Mouse (Mus musculus) stomach, embryonic 14.5 days (tissue): ENCODE data around the gene Ptprc. TPM values are rescaled to one million over a fixed set of nuclear protein-coding genes. Genes with fewer than 3 reads are reported as not detected.

Source experiments
- ATAC-seq: fragments of 200-750 bp; cut with Nextera tagmentation; 2 replicates; pipeline ENCODE4 v1.8.0; 2017; ENCODE audit warnings: low read depth, moderate TSS enrichment; ENCODE audit not compliant: insufficient number of reproducible peaks, insufficient read depth, low FRiP score
- H3K27ac ChIP-seq: fragments of 300-500 bp; sonication (generic); 2 replicates; pipeline ENCODE4 v1.5.1; 2014; ENCODE audit warnings: mild to moderate bottlenecking, low read length, moderate library complexity, mixed read lengths
- H3K27me3 ChIP-seq: fragments of 300-500 bp; sonication (generic); 2 replicates; pipeline ENCODE4 v1.6.1; 2014; ENCODE audit warnings: low read length, control low read depth, mixed read lengths; ENCODE audit not compliant: control insufficient read depth, insufficient read depth
- H3K36me3 ChIP-seq: fragments of 300-500 bp; sonication (generic); 2 replicates; pipeline ENCODE4 v1.6.1; 2014; ENCODE audit warnings: mild to moderate bottlenecking, control low read depth, low read length, moderate library complexity, mixed read lengths; ENCODE audit not compliant: control insufficient read depth, insufficient read depth
- H3K4me1 ChIP-seq: fragments of 300-500 bp; sonication (generic); 2 replicates; pipeline ENCODE4 v1.6.1; 2014; ENCODE audit warnings: low read length, control low read depth, mixed read lengths; ENCODE audit not compliant: control insufficient read depth, insufficient read depth
- H3K4me2 ChIP-seq: fragments of 300-500 bp; sonication (generic); replicated peaks from 2 replicates; pipeline ENCODE4 v1.6.1; 2014; ENCODE audit warnings: low read depth, low read length, control low read depth
- H3K4me3 ChIP-seq: fragments of 300-500 bp; sonication (generic); 2 replicates; pipeline ENCODE4 v1.5.1; 2014; ENCODE audit warnings: low read depth, low read length, control low read depth
- H3K9ac ChIP-seq: fragments of 300-500 bp; sonication (generic); replicated peaks from 2 replicates; pipeline ENCODE4 v1.6.1; 2014; ENCODE audit warnings: low read depth, mild to moderate bottlenecking, control low read depth, low read length, moderate library complexity, mixed read lengths
- H3K9me3 ChIP-seq: fragments of 300-500 bp; sonication (generic); 2 replicates; pipeline ENCODE4 v1.6.1; 2016; ENCODE audit warnings: low read depth, low read length, control low read depth; ENCODE audit not compliant: control insufficient read depth
- WGBS: fragments of 180-500 bp; shearing (Covaris S2); extraction: QIAGEN DNeasy Blood & Tissue Kit; methylation state at CpG from one replicate; pipeline ENCODE4 v1.1.7; 2014; 5-methylcytosine and 5-hydroxymethylcytosine counted together
- polyA plus RNA-seq: library from polyadenylated mRNA; unstranded; fragments of >200 nt; fragmentation: Nextera tagmentation; extraction: Ambion mirVana; gene quantifications from 2 replicates; pipeline ENCODE4 v1.2.1, GENCODE M21; 2014

Ptprc gene
- polyA plus RNA-seq, 1 experiment from 2014 or later = 4.6 TPM

DNA sequence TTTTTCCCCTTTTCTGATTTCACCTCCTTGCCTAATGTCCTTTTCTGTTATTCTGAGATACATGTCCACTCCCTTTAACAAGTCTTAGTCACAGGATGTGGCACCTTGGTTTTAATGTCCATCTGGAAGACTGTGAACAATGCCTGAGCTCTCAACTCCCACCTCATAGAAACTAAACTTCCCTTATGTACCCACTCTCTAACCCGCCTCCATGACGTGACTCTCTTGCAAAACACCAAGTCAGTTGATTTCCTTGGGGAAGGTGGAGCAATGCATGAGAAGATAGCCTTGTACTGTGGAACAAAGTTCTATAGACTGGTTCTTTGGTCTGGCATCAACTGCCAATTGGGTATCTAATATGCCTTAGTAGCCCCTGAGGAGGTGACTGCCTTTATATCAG, 16.6 kb downstream of the Ptprc start:
- H3K36me3 ChIP-seq = no peaks in the 10 kb centered on the region
- WGBS = 81% methylated on average over 2 of the region's 2 CpGs
- ATAC-seq = no peak

GRCm38 (mm10) chr1:138158236-138158635, 17.3 kb downstream of the Ptprc start:
- no peak for ATAC-seq
- Histone ChIP-seq H3K4me2 (no peak overlapping the region), H3K36me3 (no peaks in the 10 kb centered on the region), H3K9me3 (no peaks in the 10 kb centered on the region), H3K27ac (no peak overlapping the region), H3K27me3 (no peaks in the 10 kb centered on the region), H3K4me3 (no peak overlapping the region), H3K4me1 (no peaks in the 10 kb centered on the region), H3K9ac (no peak overlapping the region)
- WGBS = 79% methylated on average over 3 of the region's 3 CpGs

More for the DNA sequence above, 16.6 kb downstream of the Ptprc start:
- H3K9ac ChIP-seq = no peak overlapping the region
- H3K27ac ChIP-seq = no peak overlapping the region
- no peaks in the 10 kb centered on the region for H3K27me3 ChIP-seq
- H3K9me3 ChIP-seq = no peaks in the 10 kb centered on the region
- no peak overlapping the region for H3K4me2 ChIP-seq
- H3K4me1 ChIP-seq = no peaks in the 10 kb centered on the region
- no peak overlapping the region for H3K4me3 ChIP-seq

GRCm38 (mm10) chr1:138157709-138158108, 17.8 kb downstream of the Ptprc start:
- Histone ChIP-seq H3K27ac (no peak overlapping the region), H3K4me2 (no peak overlapping the region), H3K4me1 (no peaks in the 10 kb centered on the region), H3K9ac (no peak overlapping the region), H3K4me3 (no peak overlapping the region), H3K27me3 (no peaks in the 10 kb centered on the region), H3K36me3 (no peaks in the 10 kb centered on the region), H3K9me3 (no peaks in the 10 kb centered on the region)
- 65% methylated on average over 2 of the region's 2 CpGs for WGBS
- no peak for ATAC-seq

DNA sequence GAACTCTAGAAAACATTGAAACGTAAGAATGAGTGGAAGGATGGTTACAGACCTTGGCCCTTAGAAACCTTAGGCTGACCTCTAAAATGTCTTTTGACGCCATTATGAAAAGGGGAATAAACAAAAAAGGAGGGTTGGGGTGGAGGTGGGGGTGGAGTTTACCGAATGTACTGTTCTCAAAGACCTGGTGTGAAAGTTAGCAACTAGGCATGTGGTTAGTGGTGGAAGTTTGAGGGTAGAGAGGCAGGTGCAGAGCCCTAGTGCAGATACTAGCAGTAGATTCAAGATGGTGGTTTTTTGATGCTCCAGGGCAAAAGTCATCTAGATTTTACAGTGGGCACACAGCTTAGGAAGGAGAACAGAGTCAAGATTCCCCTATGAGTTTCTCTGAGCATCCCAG, 18.5 kb downstream of the Ptprc start:
- H3K9me3 ChIP-seq = no peaks in the 10 kb centered on the region
- H3K27ac ChIP-seq = no peak overlapping the region
- ATAC-seq = no peak
- 70% methylated on average over 3 of the region's 3 CpGs for WGBS
- no peak overlapping the region for H3K4me2 ChIP-seq
- no peaks in the 10 kb centered on the region for H3K4me1 ChIP-seq
- H3K9ac ChIP-seq = no peak overlapping the region
- no peaks in the 10 kb centered on the region for H3K36me3 ChIP-seq
- H3K4me3 ChIP-seq = no peak overlapping the region
- no peaks in the 10 kb centered on the region for H3K27me3 ChIP-seq

GRCm38 (mm10) chr1:138154185-138154785, 21.2 kb downstream of the Ptprc start:
- ATAC-seq = no peak
- 50% methylated on average over 1 of the region's 1 CpGs for WGBS
- H3K9ac ChIP-seq = no peak overlapping the region

DNA sequence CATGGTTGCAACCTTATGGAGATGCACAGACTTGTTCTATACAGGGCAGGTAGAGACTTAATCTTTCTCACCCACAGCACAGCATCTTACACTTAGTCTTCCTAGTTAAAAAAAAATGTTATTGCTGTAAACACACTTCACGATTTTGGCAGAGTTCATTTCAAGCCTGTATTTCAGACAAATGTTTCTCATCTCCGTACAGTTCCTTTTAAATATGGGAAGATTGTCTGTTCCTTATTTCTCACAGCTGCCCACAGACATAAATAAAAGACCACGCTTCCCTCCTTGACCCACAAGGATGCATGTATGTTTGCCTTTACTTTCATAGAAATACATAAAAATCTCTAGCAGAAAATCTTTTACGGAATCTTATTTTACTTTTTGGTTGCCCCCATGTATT, 22.4 kb downstream of the Ptprc start:
- ATAC-seq = no peak
- 67% methylated on average over 4 of the region's 4 CpGs for WGBS
- H3K9me3 ChIP-seq = no peaks in the 10 kb centered on the region

More at GRCm38 (mm10) chr1:138154185-138154785, 21.2 kb downstream of the Ptprc start:
- H3K4me3 ChIP-seq = no peak overlapping the region
- H3K36me3 ChIP-seq = no peaks in the 10 kb centered on the region
- H3K4me1 ChIP-seq = no peaks in the 10 kb centered on the region
- no peak overlapping the region for H3K4me2 ChIP-seq
- H3K27ac ChIP-seq = no peak overlapping the region
- no peaks in the 10 kb centered on the region for H3K27me3 ChIP-seq
- H3K9me3 ChIP-seq = no peaks in the 10 kb centered on the region

GRCm38 (mm10) chr1:138148844-138149243, 26.7 kb downstream of the Ptprc start:
- H3K4me1 ChIP-seq = no peaks in the 10 kb centered on the region
- H3K9me3 ChIP-seq = no peaks in the 10 kb centered on the region
- H3K4me2 ChIP-seq = no peak overlapping the region
- no peak overlapping the region for H3K9ac ChIP-seq
- H3K27ac ChIP-seq = no peak overlapping the region
- WGBS = 65% methylated on average over 4 of the region's 4 CpGs
- no peaks in the 10 kb centered on the region for H3K27me3 ChIP-seq
- no peak overlapping the region for H3K4me3 ChIP-seq
- no peaks in the 10 kb centered on the region for H3K36me3 ChIP-seq
- ATAC-seq = no peak

More for the DNA sequence above, 22.4 kb downstream of the Ptprc start:
- no peaks in the 10 kb centered on the region for H3K4me1 ChIP-seq
- no peak overlapping the region for H3K4me2 ChIP-seq
- no peak overlapping the region for H3K27ac ChIP-seq
- no peaks in the 10 kb centered on the region for H3K27me3 ChIP-seq
- H3K36me3 ChIP-seq = no peaks in the 10 kb centered on the region
- H3K4me3 ChIP-seq = no peak overlapping the region
- H3K9ac ChIP-seq = no peak overlapping the region

DNA sequence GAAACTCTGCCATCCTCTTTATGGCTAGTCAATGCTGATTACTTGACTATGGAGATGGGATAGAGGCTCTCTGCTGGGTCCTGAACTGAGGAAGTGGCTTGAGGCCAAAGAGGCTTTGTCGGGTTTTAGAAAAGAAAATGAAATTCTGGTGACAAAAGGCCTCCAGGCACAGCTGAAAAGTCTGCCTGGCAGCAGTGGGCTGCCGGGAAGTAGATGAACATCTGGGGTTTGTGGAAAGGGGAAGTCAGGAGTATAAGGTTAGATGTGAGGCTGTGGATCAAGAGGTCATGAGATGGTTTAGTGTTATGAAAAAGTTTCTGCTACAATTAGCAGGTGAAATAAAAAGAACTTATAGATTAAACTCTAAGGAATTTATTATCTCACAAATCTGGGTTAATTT, 29.9 kb downstream of the Ptprc start:
- Histone ChIP-seq H3K9me3 (no peaks in the 10 kb centered on the region), H3K27me3 (no peaks in the 10 kb centered on the region), H3K4me3 (no peak overlapping the region), H3K27ac (no peak overlapping the region), H3K4me2 (no peak overlapping the region), H3K36me3 (no peaks in the 10 kb centered on the region), H3K9ac (no peak overlapping the region), H3K4me1 (no peaks in the 10 kb centered on the region)
- no peak for ATAC-seq
- 58% methylated on average over 2 of the region's 2 CpGs for WGBS

DNA sequence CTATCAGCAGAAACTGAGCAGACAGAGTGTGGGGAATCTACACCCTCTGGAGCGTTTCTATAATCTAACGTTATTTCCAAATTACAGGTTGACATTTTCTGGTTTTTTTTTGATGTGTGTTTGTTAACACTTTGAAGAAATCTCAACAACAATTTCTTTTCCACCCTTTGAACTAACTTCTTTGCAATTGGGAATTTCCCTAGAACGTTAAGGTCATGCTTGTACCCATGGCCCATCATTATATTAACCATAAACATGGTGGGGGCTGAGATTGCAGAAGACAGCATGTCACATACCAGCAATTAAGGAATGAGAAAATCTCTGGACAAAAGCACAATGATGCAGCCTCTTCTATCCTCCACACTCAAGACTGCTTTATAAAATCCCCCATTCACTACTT, 30.4 kb downstream of the Ptprc start:
- Histone ChIP-seq H3K9me3 (no peaks in the 10 kb centered on the region), H3K36me3 (no peaks in the 10 kb centered on the region), H3K4me3 (no peak overlapping the region), H3K27ac (no peak overlapping the region), H3K9ac (no peak overlapping the region), H3K27me3 (no peaks in the 10 kb centered on the region), H3K4me1 (no peaks in the 10 kb centered on the region), H3K4me2 (no peak overlapping the region)
- WGBS = 75% methylated on average over 3 of the region's 3 CpGs
- ATAC-seq = no peak
